Mouse (Mus musculus) bone marrow, adult 2 months (tissue): ENCODE data around the gene Pcx. TPM values are rescaled to one million over a fixed set of nuclear protein-coding genes. Genes with fewer than 3 reads are reported as not detected.

Experiments
- H3K27ac ChIP-seq: fragments of 200-500 bp; 2 replicates; pipeline ENCODE4 v1.5.1; 2012; ENCODE audit warnings: low read depth, mild to moderate bottlenecking, control low read depth, inconsistent platforms, low read length; ENCODE audit not compliant: control insufficient read depth, poor library complexity, insufficient read depth
- H3K4me1 ChIP-seq: fragments of 200-500 bp; 2 replicates; pipeline ENCODE4 v1.6.1; 2011; ENCODE audit warnings: low read length; ENCODE audit not compliant: control insufficient read depth, insufficient read depth
- H3K4me3 ChIP-seq: fragments of 200-500 bp; replicated peaks from 2 replicates; pipeline ENCODE3; 2011; ENCODE audit warnings: mild to moderate bottlenecking, low read depth, low read length, control low read depth; ENCODE audit not compliant: control insufficient read depth
- CTCF ChIP-seq: fragments of 200-500 bp; IDR thresholded peaks from 2 replicates; pipeline ENCODE4 v1.5.1; 2011; ENCODE audit warnings: low read length, control low read depth; ENCODE audit not compliant: control insufficient read depth, insufficient read depth
- POLR2A ChIP-seq: fragments of 200-500 bp; IDR thresholded peaks from 2 replicates; pipeline ENCODE4 v1.6.1; 2011; ENCODE audit warnings: low read depth, mild to moderate bottlenecking, control low read depth, low read length, borderline replicate concordance; ENCODE audit not compliant: control insufficient read depth
- WGBS: fragments of 180-500 bp; shearing (Covaris S2); methylation state at CpG from one replicate; pipeline ENCODE4 v1.1.7; 2018; 5-methylcytosine and 5-hydroxymethylcytosine counted together
- polyA plus RNA-seq: library from polyadenylated mRNA; stranded (reverse); fragments of >200 nt; gene quantifications from 2 replicates; pipeline ENCODE4 v1.2.4, GENCODE M21; 2011; ENCODE audit warnings: low replicate concordance; ENCODE audit not compliant: missing spikeins, insufficient read depth, insufficient read length

Gene Pcx
- polyA plus RNA-seq, 1 experiment = 8.7 TPM

DNA sequence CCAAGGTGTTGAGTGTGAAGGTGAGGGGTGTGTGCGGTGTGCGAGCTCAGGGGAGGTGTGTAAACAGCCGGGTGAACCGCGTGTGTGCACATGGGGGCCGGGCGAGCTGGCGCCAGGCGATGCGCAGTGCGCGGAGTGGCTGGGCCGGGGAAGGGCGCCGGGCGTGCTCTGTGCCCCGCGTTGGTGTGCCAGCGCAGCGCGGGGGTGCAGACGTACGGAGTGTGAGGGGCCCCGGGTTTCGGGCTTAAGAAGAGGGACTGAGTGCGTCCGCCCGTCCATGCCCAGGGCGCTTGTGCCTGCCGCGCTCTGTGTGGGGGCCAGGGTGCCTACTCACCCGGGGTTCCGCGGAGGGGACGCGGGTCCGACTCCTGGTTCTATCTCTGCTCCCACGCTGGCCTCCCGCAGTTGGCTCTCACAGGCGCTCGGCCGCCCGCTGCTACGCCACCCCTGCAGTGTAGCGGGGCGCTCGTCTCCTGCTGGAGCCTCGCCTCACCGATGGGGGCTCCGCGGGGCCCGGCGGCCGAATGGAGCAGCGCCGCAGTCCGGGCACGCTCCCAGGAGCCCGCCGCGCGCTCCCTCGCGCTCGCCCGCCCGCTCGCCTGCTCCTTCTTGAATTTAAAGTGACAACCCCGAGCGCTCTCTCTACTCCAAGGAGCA is 33.5 kb upstream of the Pcx start:
- Histone ChIP-seq H3K4me3 (no peak overlapping the region), H3K27ac (no peak overlapping the region), H3K4me1 (no peaks in the 10 kb centered on the region)
- TF ChIP-seq POLR2A (no peak), CTCF (no peak)
- WGBS = 1% methylated on average over 70 of the region's 70 CpGs

DNA sequence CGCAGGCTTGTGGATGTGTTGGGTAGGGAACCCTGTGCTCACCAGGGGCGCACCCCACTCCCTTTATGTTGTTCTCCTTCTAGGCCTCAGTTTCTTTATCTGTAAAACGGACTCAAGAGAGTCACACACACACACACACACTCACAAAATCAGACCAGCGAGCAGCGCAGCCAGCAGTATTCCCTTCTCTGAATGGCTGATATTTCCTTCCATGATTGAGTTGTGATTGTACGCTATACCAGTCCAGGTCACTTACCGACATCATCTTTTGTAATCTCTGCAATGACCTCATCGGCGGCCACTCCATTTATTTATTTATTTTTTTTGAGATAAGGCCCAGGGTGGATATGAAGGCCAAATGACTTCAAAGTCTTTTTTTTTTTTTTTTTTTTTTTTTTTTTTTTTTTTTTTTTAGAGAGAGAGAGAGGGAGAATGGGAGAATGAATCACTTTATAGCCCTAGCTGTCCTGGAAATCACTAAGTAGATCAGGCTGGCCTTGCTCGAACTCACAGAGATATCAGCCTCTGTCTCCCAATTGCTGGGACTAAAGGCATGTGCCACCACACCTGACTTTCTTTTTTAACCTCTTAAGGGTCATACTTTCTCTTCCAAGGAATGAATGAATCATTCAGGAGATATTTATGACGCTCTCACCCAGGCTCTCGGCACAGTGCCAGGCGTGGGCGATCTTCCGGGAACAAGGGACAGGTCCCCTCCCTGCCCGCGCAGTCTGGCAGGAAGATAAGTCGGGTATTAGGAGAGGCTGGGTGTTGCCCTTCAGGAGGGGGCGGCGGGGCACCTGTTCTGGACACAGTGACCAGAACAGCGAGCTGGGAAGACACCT is 32.7 kb upstream of the Pcx start, which contains the start of gene Syt12:
Gene Syt12, minus strand, starts transcription at position 103 of the 845 bp plus-strand sequence.
- 20% methylated on average over 21 of the region's 21 CpGs for WGBS
- H3K27ac ChIP-seq = no peak within 1 kb of the TSS
- H3K4me1 ChIP-seq = no peaks in the 10 kb centered on the region
- H3K4me3 ChIP-seq = no peak within 1 kb of the TSS
- no peak for TF ChIP-seq CTCF
- TF ChIP-seq POLR2A = no peak

DNA sequence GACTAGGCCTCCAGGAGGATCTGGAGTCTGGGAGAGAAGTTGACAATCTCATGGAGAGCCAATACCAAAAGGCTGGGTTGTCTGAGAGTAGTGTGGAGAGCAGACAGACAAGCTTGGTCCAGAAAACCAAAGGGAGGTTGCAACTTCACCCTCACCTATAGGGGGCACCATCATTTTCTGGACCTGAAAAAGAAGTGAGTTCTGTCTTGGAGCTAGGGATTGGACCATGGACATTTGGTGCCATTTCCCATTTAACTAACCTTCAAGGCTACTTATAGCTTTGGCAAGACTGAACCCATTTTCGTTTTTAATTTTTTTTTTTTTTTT is 32.1 kb upstream of the Pcx start:
- TF ChIP-seq POLR2A = no peak
- H3K4me3 ChIP-seq = no peak overlapping the region
- 10% methylated on average over 1 of the region's 1 CpGs for WGBS

DNA sequence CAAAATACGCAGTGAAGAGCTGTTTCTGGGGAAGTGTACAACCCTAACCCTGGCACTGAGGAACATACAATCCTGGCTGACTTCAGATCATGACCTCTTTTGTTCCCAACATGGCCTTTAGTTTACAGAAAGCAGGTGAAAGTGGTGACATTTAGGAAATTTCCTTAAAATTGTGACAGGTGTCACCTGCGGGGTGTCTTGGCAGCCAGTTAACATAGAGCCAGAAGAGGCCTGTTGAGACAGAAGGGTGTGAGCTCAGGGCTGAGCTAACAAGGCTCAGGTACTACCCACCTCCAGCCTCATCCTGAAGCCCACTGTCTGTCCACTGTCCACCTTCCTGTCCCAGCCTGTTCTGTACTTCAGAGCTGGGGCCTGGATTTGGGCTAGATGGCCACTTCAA is 30.2 kb upstream of the Pcx start:
- no peak for TF ChIP-seq CTCF
- TF ChIP-seq POLR2A = no peak
- Histone ChIP-seq H3K27ac (no peak overlapping the region), H3K4me3 (no peak overlapping the region), H3K4me1 (no peaks in the 10 kb centered on the region; the same call in 1 of the 2 replicates)
- WGBS = 83% methylated on average over 2 of the region's 2 CpGs

More for the DNA sequence above, 32.1 kb upstream of the Pcx start:
- Histone ChIP-seq H3K4me1 (no peaks in the 10 kb centered on the region), H3K27ac (no peak overlapping the region)

DNA sequence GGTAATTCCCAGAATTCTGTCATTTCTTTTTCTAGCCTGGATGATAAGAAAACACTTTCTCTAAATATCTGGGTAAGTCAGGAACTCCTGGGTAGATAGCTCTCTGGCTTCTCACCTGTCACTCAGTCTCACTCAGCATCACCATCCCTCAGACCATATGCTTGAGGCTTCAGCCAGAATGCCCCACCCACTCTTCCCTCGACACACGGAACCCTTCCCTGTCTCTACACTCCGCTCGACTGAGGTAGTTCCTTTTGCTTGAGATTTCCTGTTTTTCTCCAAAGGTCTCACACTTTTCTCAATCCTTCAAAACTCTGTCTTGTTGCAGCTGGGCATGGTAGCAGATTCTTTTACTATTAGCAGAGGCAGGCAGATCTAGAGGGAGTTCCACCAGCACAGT is 28.9 kb upstream of the Pcx start:
- no peak overlapping the region for H3K4me3 ChIP-seq
- 13% methylated on average over 4 of the region's 4 CpGs for WGBS
- H3K27ac ChIP-seq = no peak overlapping the region
- no peaks in the 10 kb centered on the region; the same call in 1 of the 2 replicates for H3K4me1 ChIP-seq
- TF ChIP-seq POLR2A (no peak), CTCF (no peak)

DNA sequence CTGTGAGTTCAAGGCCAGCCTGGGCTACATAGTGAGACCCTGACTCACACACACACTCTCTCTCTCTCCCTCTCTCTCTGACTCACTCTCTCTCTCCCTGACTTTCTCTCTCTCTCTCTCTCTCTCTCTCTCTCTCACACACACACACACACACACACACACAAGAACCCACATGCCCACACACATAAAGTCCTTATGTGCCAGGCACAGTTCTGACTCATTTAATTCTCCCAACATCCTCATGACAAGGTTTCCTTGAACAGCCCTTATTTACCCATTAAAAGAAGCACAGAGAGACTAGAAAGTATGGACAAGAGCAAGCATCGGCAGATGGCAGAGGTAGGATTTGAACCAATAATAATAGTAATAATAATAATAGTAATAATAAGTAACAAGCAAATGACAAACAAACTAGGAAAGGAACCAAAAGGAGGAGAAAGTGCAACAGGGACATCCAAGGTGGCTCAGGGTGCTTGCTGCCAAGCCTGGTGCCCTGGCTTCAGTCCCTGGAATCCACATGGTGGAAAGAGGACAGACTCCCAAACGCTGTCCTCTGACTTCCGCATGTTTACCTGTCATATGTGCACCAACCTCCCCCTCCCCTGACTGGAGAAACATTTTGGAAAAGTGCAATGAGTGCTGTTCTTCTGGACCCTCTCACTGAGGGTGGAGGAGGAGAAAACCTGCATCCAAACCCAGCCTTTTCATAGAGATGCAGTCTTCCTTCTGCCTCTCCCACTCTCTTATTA is 28.0 kb upstream of the Pcx start:
- Histone ChIP-seq H3K27ac (no peak overlapping the region), H3K4me3 (no peak overlapping the region), H3K4me1 (no peaks in the 10 kb centered on the region; the same call in 1 of the 2 replicates)
- TF ChIP-seq POLR2A = no peak
- no peak for TF ChIP-seq CTCF
- 85% methylated on average over 3 of the region's 3 CpGs for WGBS

DNA sequence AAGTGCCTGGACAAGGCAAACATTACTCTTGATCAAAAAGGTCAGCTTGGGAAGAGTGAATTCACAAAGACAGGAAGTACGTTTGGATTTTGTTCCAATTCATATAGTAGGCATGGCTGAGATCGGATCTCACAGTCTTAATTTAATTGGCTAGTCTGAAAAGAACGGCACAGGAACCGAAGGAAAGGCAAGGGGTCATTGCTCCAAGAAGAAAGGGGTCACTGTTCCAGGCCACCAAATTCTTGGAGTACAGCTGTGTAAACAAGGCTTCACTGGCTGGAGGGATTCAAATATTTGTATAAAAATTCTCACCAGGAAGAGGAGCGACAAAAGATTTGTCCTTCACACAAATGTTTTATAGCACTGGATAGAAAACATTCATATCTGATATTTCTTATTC is 25.3 kb upstream of the Pcx start:
- TF ChIP-seq POLR2A = no peak
- TF ChIP-seq CTCF = no peak
- Histone ChIP-seq H3K27ac (no peak overlapping the region), H3K4me3 (no peak overlapping the region), H3K4me1 (no peaks in the 10 kb centered on the region; the same call in 1 of the 2 replicates)
- 79% methylated on average over 5 of the region's 5 CpGs for WGBS

DNA sequence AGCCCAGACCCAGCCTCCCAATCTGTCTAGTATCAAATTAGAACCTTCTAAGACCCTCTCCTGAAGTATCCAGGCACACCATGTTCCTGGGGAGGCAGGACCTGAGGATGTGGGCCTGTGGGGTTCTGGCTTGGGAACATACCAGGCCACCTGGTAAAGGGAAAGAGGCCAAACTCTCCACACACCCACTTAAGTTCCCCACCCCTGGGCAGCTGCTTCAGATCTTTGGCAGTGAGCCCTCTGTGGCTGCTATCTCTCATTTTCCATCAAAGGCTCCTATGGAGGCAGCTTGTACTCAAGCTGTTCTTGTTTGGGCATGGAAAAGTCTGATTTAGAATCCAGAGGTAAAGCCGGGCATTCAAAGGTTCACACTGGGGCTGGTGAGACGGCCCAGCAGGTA is 22.4 kb upstream of the Pcx start:
- H3K27ac ChIP-seq = no peak overlapping the region
- WGBS = 66% methylated on average over 2 of the region's 2 CpGs
- no peak overlapping the region for H3K4me3 ChIP-seq
- TF ChIP-seq POLR2A = no peak
- no peak for TF ChIP-seq CTCF
- H3K4me1 ChIP-seq = no peaks in the 10 kb centered on the region; the same call in 1 of the 2 replicates
